Mouse (Mus musculus) heart, embryonic 11.5 days (tissue): ENCODE data around the gene Nup50. TPM values are rescaled to one million over a fixed set of nuclear protein-coding genes. Genes with fewer than 3 reads are reported as not detected.

ENCODE experiments used
- ATAC-seq: fragments of 200-750 bp; cut with Nextera tagmentation; replicated peaks from 2 replicates; pipeline ENCODE4 v1.8.0; 2017; ENCODE audit warnings: moderate library complexity; ENCODE audit not compliant: insufficient number of reproducible peaks, low FRiP score, low TSS enrichment
- H3K27ac ChIP-seq: fragments of 300-500 bp; sonication (generic); 2 replicates; pipeline ENCODE4 v1.5.1; 2014; ENCODE audit warnings: mild to moderate bottlenecking, low read depth, low read length
- H3K27me3 ChIP-seq: fragments of 300-500 bp; sonication (generic); 2 replicates; pipeline ENCODE4 v1.6.1; 2014; ENCODE audit warnings: mild to moderate bottlenecking, low read length, mixed read lengths; ENCODE audit not compliant: control insufficient read depth, insufficient read depth
- H3K36me3 ChIP-seq: fragments of 300-500 bp; sonication (generic); 2 replicates; pipeline ENCODE4 v1.6.1; 2014; ENCODE audit warnings: mild to moderate bottlenecking, low read length, moderate library complexity, mixed read lengths; ENCODE audit not compliant: control insufficient read depth, insufficient read depth
- H3K4me1 ChIP-seq: fragments of 300-500 bp; sonication (generic); 2 replicates; pipeline ENCODE4 v1.6.1; 2014; ENCODE audit warnings: low read length; ENCODE audit not compliant: control insufficient read depth, insufficient read depth
- H3K4me2 ChIP-seq: fragments of 300-500 bp; sonication (generic); 2 replicates; pipeline ENCODE4 v1.6.1; 2014; ENCODE audit warnings: mild to moderate bottlenecking, moderate library complexity
- H3K4me3 ChIP-seq: fragments of 300-500 bp; sonication (generic); 2 replicates; pipeline ENCODE4 v1.5.1; 2014; ENCODE audit warnings: low read depth, low read length
- H3K9ac ChIP-seq: fragments of 300-500 bp; sonication (generic); 2 replicates; pipeline ENCODE4 v1.6.1; 2014; ENCODE audit warnings: mild to moderate bottlenecking, low read depth, low read length, moderate library complexity
- H3K9me3 ChIP-seq: fragments of 300-500 bp; sonication (generic); replicated peaks from 2 replicates; pipeline ENCODE4 v1.6.1; 2016; ENCODE audit warnings: low read length; ENCODE audit not compliant: control insufficient read depth
- WGBS: fragments of 180-500 bp; shearing (Covaris S2); extraction: QIAGEN DNeasy Blood & Tissue Kit; methylation state at CpG from one replicate; pipeline ENCODE4 v1.1.7; 2014; ENCODE audit not compliant: insufficient replicate concordance; 5-methylcytosine and 5-hydroxymethylcytosine counted together
- polyA plus RNA-seq: library from polyadenylated mRNA; unstranded; fragments of >200 nt; fragmentation: Nextera tagmentation; extraction: Ambion mirVana; gene quantifications from 2 replicates; pipeline ENCODE4 v1.2.1, GENCODE M21; 2014

Gene Nup50
- polyA plus RNA-seq, 1 experiment from 2014 or later: 28.5 TPM

GRCm38 (mm10) chr15:84959891-84960290 is 36.7 kb downstream of the Nup50 start:
- no peak for ATAC-seq
- H3K4me3 ChIP-seq: no peak overlapping the region
- no peak overlapping the region for H3K27ac ChIP-seq
- 0 out of 2 replicates have a peak, but pooled peaks cover 2% of the 10 kb centered on the region for H3K36me3 ChIP-seq
- H3K9ac ChIP-seq: no peak overlapping the region
- no peak overlapping the region for H3K4me2 ChIP-seq
- H3K9me3 ChIP-seq: no peaks in the 10 kb centered on the region
- WGBS: 80% methylated on average over 6 of the region's 6 CpGs
- no peaks in the 10 kb centered on the region for H3K27me3 ChIP-seq
- no peaks in the 10 kb centered on the region for H3K4me1 ChIP-seq

- no peak overlapping the region for H3K27ac ChIP-seq
- ATAC-seq: no peak
- no peaks in the 10 kb centered on the region for H3K27me3 ChIP-seq
- H3K9me3 ChIP-seq: no peaks in the 10 kb centered on the region
- WGBS: 25% methylated on average over 8 of the region's 8 CpGs
- no peaks in the 10 kb centered on the region for H3K4me1 ChIP-seq
- no peak overlapping the region for H3K4me3 ChIP-seq
- H3K36me3 ChIP-seq: 0 out of 2 replicates have a peak, but pooled peaks cover 2% of the 10 kb centered on the region
- no peak overlapping the region for H3K9ac ChIP-seq
- H3K4me2 ChIP-seq: no peak overlapping the region
These were observed 37.5 kb downstream of the Nup50 start for GRCm38 (mm10) chr15:84960692-84961091.

GRCm38 (mm10) chr15:84962518-84962917 is 39.3 kb downstream of the Nup50 start:
- no peak for ATAC-seq
- Histone ChIP-seq H3K9me3 (no peaks in the 10 kb centered on the region), H3K9ac (no peak overlapping the region), H3K4me1 (no peaks in the 10 kb centered on the region), H3K4me3 (no peak overlapping the region), H3K36me3 (no peaks in the 10 kb centered on the region), H3K27ac (no peak overlapping the region), H3K27me3 (no peaks in the 10 kb centered on the region), H3K4me2 (no peak overlapping the region)
- WGBS: 90% methylated on average over 2 of the region's 2 CpGs

DNA sequence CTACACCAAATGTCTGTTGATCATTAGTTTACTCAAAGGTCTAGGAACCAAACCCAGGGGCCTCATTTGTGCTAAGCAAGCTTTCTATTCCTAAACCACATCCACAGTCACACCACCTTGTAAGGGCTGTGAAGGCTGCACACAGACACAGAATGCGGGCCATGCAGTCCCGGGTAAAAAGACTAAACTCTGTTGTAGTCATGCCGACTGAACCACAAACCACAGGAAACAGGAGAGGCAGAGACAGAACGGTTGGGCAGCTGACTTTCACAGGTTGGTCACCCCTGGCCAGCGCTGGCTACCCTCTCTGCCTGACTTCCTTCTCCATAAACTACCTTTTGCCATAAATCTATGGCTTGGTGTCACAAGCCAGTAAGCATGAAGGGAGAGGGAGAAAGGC is 41.6 kb downstream of the Nup50 start:
- Histone ChIP-seq H3K4me1 (no peaks in the 10 kb centered on the region), H3K27me3 (no peaks in the 10 kb centered on the region), H3K4me2 (no peak overlapping the region), H3K4me3 (no peak overlapping the region), H3K9ac (no peak overlapping the region), H3K27ac (no peak overlapping the region), H3K9me3 (no peaks in the 10 kb centered on the region), H3K36me3 (no peaks in the 10 kb centered on the region)
- 77% methylated on average over 5 of the region's 5 CpGs for WGBS
- no peak for ATAC-seq

GRCm38 (mm10) chr15:84965575-84966360 is 42.6 kb downstream of the Nup50 start:
- no peak overlapping the region for H3K4me2 ChIP-seq
- no peak overlapping the region for H3K9ac ChIP-seq
- no peaks in the 10 kb centered on the region for H3K9me3 ChIP-seq
- no peak overlapping the region for H3K27ac ChIP-seq
- 45% methylated on average over 7 of the region's 7 CpGs for WGBS
- H3K27me3 ChIP-seq: no peaks in the 10 kb centered on the region
- no peak overlapping the region for H3K4me3 ChIP-seq
- H3K4me1 ChIP-seq: no peaks in the 10 kb centered on the region
- no peak for ATAC-seq
- no peaks in the 10 kb centered on the region for H3K36me3 ChIP-seq

- H3K9ac ChIP-seq: no peak overlapping the region
- H3K27ac ChIP-seq: no peak overlapping the region
- no peaks in the 10 kb centered on the region for H3K4me1 ChIP-seq
- H3K4me3 ChIP-seq: no peak overlapping the region
- no peak for ATAC-seq
- no peak overlapping the region for H3K4me2 ChIP-seq
- WGBS: 84% methylated on average over 4 of the region's 4 CpGs
- H3K9me3 ChIP-seq: no peaks in the 10 kb centered on the region
- no peaks in the 10 kb centered on the region for H3K36me3 ChIP-seq
- H3K27me3 ChIP-seq: no peaks in the 10 kb centered on the region
These were observed 45.3 kb downstream of the Nup50 start for GRCm38 (mm10) chr15:84968534-84968933.

GRCm38 (mm10) chr15:84972860-84973543 is 49.8 kb downstream of the Nup50 start:
- 75% methylated on average over 8 of the region's 8 CpGs for WGBS
- ATAC-seq: no peak
- H3K4me1 ChIP-seq: peaks cover 5% of the 10 kb centered on the region; the same call in 1 of the 2 replicates
- no peaks in the 10 kb centered on the region for H3K36me3 ChIP-seq
- no peak overlapping the region for H3K9ac ChIP-seq
- H3K9me3 ChIP-seq: no peaks in the 10 kb centered on the region
- no peak overlapping the region for H3K27ac ChIP-seq
- H3K27me3 ChIP-seq: no peaks in the 10 kb centered on the region
- H3K4me2 ChIP-seq: no peak overlapping the region
- H3K4me3 ChIP-seq: no peak overlapping the region

- no peak overlapping the region for H3K4me3 ChIP-seq
- WGBS: 62% methylated on average over 3 of the region's 3 CpGs
- H3K9ac ChIP-seq: no peak overlapping the region
- H3K36me3 ChIP-seq: no peaks in the 10 kb centered on the region
- no peak overlapping the region for H3K27ac ChIP-seq
- H3K4me2 ChIP-seq: no peak overlapping the region
- no peak for ATAC-seq
- no peaks in the 10 kb centered on the region for H3K27me3 ChIP-seq
- no peaks in the 10 kb centered on the region for H3K9me3 ChIP-seq
- H3K4me1 ChIP-seq: peaks cover 5% of the 10 kb centered on the region; the same call in 1 of the 2 replicates
These were observed 50.3 kb downstream of the Nup50 start for GRCm38 (mm10) chr15:84973544-84973871.
